Mouse (Mus musculus) pancreas, adult 10 weeks (tissue): Measurements from ENCODE around the gene Gm10662. TPM values are rescaled to one million over a fixed set of nuclear protein-coding genes. Genes with fewer than 3 reads are reported as not detected.

Experiments
- polyA plus RNA-seq: library from polyadenylated mRNA; stranded (reverse); fragments of 350-450 nt; fragmentation: Illumina TruSeq; extraction: RNeasy Lipid Tissue Mini Kit (QIAGEN cat#74804); gene quantifications from one replicate; pipeline ENCODE4 v1.2.3, GENCODE M21; 2015; ENCODE audit warnings: low read depth, low replicate concordance; ENCODE audit not compliant: insufficient read depth

Gene Gm10662
- polyA plus RNA-seq = not detected

GRCm38 (mm10) chr7:23144380-23144779, at the start of gene Gm10662:
TSS of gene Gm10662 (minus strand) at chr7:23144480.

Other genes starting within 250 kb of the Gm10662 start
- gene Gm4214, start 159.8 kb downstream of the Gm10662 start, polyA plus RNA-seq = not detected
- gene Gm4216, start 124.6 kb downstream of the Gm10662 start, polyA plus RNA-seq = not detected
- not detected for gene Vmn1r163, start 88.9 kb downstream of the Gm10662 start, polyA plus RNA-seq
- gene Gm8720, start 77.0 kb downstream of the Gm10662 start, polyA plus RNA-seq = not detected
- gene Vmn1r165, start 72.9 kb upstream of the Gm10662 start, polyA plus RNA-seq = not detected
- gene Vmn1r166, start 107.2 kb upstream of the Gm10662 start, polyA plus RNA-seq = not detected
- not detected for gene Gm6902, start 134.4 kb upstream of the Gm10662 start, polyA plus RNA-seq
- not detected for gene Nlrp4e, start 156.7 kb upstream of the Gm10662 start, polyA plus RNA-seq
- not detected for gene Nlrp5, start 241.4 kb upstream of the Gm10662 start, polyA plus RNA-seq